Mouse (Mus musculus): ENCODE measurements around the gene Mpc1.

DNA sequence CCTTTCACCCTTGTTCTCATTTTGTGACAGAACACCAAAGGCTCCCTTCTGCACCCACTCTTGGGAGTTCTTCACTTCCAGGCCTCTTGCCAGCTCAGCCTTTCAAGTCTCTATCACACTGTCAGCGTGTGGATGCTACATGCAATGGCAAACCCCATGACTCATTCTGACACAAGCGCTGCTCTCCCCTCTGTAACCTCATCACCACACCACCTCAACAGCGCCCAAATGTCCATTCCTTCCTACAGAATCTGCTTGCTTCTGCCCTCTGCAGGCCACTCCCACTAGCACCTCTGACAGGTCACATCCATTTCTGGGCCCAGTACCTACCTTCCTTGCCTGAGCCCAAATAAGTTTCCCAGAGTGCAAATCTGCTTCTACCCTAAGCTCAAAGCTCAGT is 23.1 kb downstream of the Mpc1 start:
- peak; percentile 42 for TF ChIP-seq CTCF (IDR thresholded peaks at IDR 0.05; ENCODE audit: low read depth)
- no peak for TF ChIP-seq EP300 (IDR thresholded peaks at IDR 0.05; ENCODE audit: low read depth)
